Mouse (Mus musculus) limb, embryonic 12.5 days (tissue): ENCODE data around the gene Icam4. TPM values are rescaled to one million over a fixed set of nuclear protein-coding genes. Genes with fewer than 3 reads are reported as not detected.
"Not testable (repeated sequence)": the region's sequence is repeated elsewhere in the genome, so short reads cannot be mapped to it uniquely, and the experiment has no call there.

Experiments used
- ATAC-seq: fragments of 200-750 bp; cut with Nextera tagmentation; 2 replicates; pipeline ENCODE4 v1.8.0; 2017; ENCODE audit warnings: low read depth, moderate TSS enrichment; ENCODE audit not compliant: insufficient number of reproducible peaks, insufficient read depth, low FRiP score, low TSS enrichment
- H3K27ac ChIP-seq: fragments of 300-500 bp; sonication (generic); 2 replicates; pipeline ENCODE4 v1.5.1; 2016; ENCODE audit warnings: mild to moderate bottlenecking, moderate library complexity
- H3K27me3 ChIP-seq: fragments of 300-500 bp; sonication (generic); 2 replicates; pipeline ENCODE4 v1.6.1; 2016; ENCODE audit warnings: mild to moderate bottlenecking, moderate library complexity
- H3K36me3 ChIP-seq: fragments of 300-500 bp; sonication (generic); 2 replicates; pipeline ENCODE4 v1.6.1; 2016; ENCODE audit warnings: mild to moderate bottlenecking, moderate library complexity
- H3K4me1 ChIP-seq: fragments of 300-500 bp; sonication (generic); replicated peaks from 2 replicates; pipeline ENCODE4 v1.6.1; 2016
- H3K4me2 ChIP-seq: fragments of 300-500 bp; sonication (generic); 2 replicates; pipeline ENCODE4 v1.6.1; 2016; ENCODE audit warnings: mild to moderate bottlenecking, moderate library complexity
- H3K4me3 ChIP-seq: fragments of 300-500 bp; sonication (generic); replicated peaks from 2 replicates; pipeline ENCODE4 v1.5.1; 2016; ENCODE audit warnings: mild to moderate bottlenecking
- H3K9ac ChIP-seq: fragments of 300-500 bp; sonication (generic); replicated peaks from 2 replicates; pipeline ENCODE4 v1.6.1; 2016; ENCODE audit warnings: mild to moderate bottlenecking, moderate library complexity
- H3K9me3 ChIP-seq: fragments of 300-500 bp; sonication (generic); 2 replicates; pipeline ENCODE4 v1.6.1; 2016; ENCODE audit warnings: mild to moderate bottlenecking, moderate library complexity
- WGBS: fragments of 180-500 bp; shearing (Covaris S2); methylation state at CpG from one replicate; pipeline ENCODE4 v1.1.7; 2016; 5-methylcytosine and 5-hydroxymethylcytosine counted together
- polyA plus RNA-seq: library from polyadenylated mRNA; unstranded; fragments of >200 nt; fragmentation: Nextera tagmentation; extraction: Ambion mirVana; gene quantifications from 2 replicates; pipeline ENCODE4 v1.2.1, GENCODE M21; 2016

The Icam4 gene
- polyA plus RNA-seq, 1 experiment from 2014 or later: 2.5 TPM

GRCm38 (mm10) chr9:21036161-21036560, 7.0 kb downstream of the Icam4 start:
- H3K27me3 ChIP-seq: peaks cover 99% of the 10 kb centered on the region
- H3K9ac ChIP-seq: no peak overlapping the region
- no peak for ATAC-seq
- peaks cover 41% of the 10 kb centered on the region for H3K4me1 ChIP-seq
- H3K4me2 ChIP-seq: no peak overlapping the region; the same call in 1 of the 2 replicates
- 7% methylated on average over 20 of the region's 20 CpGs for WGBS
- H3K36me3 ChIP-seq: no peaks in the 10 kb centered on the region
- H3K27ac ChIP-seq: no peak overlapping the region
- no peak overlapping the region for H3K4me3 ChIP-seq
- H3K9me3 ChIP-seq: peaks cover 5% of the 10 kb centered on the region; the same call in 1 of the 2 replicates

GRCm38 (mm10) chr9:21036666-21037065, 7.5 kb downstream of the Icam4 start:
- peak overlapping the region; percentile 57; the same call in 1 of the 2 replicates for H3K9ac ChIP-seq

GRCm38 (mm10) chr9:21037481-21037891, 8.3 kb downstream of the Icam4 start:
- Histone ChIP-seq H3K4me1 (peaks cover 34% of the 10 kb centered on the region), H3K4me3 (peak overlapping the region; percentile 40), H3K4me2 (peak overlapping the region; percentile 65), H3K36me3 (no peaks in the 10 kb centered on the region), H3K27me3 (peaks cover 88% of the 10 kb centered on the region), H3K9me3 (peaks cover 5% of the 10 kb centered on the region; the same call in 1 of the 2 replicates), H3K27ac (no peak overlapping the region; the same call in 1 of the 2 replicates), H3K9ac (peak overlapping the region; percentile 57)
- WGBS: 2% methylated on average over 31 of the region's 31 CpGs
- no peak for ATAC-seq

More at GRCm38 (mm10) chr9:21036666-21037065, 7.5 kb downstream of the Icam4 start:
- Histone ChIP-seq H3K4me1 (peaks cover 41% of the 10 kb centered on the region), H3K36me3 (no peaks in the 10 kb centered on the region), H3K27ac (no peak overlapping the region), H3K4me3 (peak overlapping the region; percentile 40), H3K9me3 (peaks cover 5% of the 10 kb centered on the region; the same call in 1 of the 2 replicates), H3K27me3 (peaks cover 96% of the 10 kb centered on the region), H3K4me2 (peak overlapping the region; percentile 65)
- 3% methylated on average over 22 of the region's 22 CpGs for WGBS
- no peak for ATAC-seq

- H3K27ac ChIP-seq: no peak overlapping the region
- H3K36me3 ChIP-seq: no peaks in the 10 kb centered on the region
- no peak overlapping the region for H3K4me2 ChIP-seq
- WGBS: 70% methylated on average over 3 of the region's 3 CpGs
- peaks cover 17% of the 10 kb centered on the region for H3K4me1 ChIP-seq
- peaks cover 5% of the 10 kb centered on the region; the same call in 1 of the 2 replicates for H3K9me3 ChIP-seq
- peaks cover 66% of the 10 kb centered on the region for H3K27me3 ChIP-seq
- no peak overlapping the region for H3K9ac ChIP-seq
- no peak overlapping the region for H3K4me3 ChIP-seq
- no peak for ATAC-seq
Observed at GRCm38 (mm10) chr9:21039779-21040178, 10.6 kb downstream of the Icam4 start.

- Histone ChIP-seq H3K27me3 (peaks cover 51% of the 10 kb centered on the region), H3K36me3 (no peaks in the 10 kb centered on the region), H3K9me3 (peaks cover 5% of the 10 kb centered on the region; the same call in 1 of the 2 replicates), H3K4me1 (peaks cover 16% of the 10 kb centered on the region), H3K9ac (no peak overlapping the region), H3K4me3 (no peak overlapping the region), H3K27ac (no peak overlapping the region), H3K4me2 (no peak overlapping the region)
- no peak for ATAC-seq
- 50% methylated on average over 4 of the region's 4 CpGs for WGBS
Observed at GRCm38 (mm10) chr9:21041308-21041707, 12.1 kb downstream of the Icam4 start.

- Histone ChIP-seq H3K36me3 (no peaks in the 10 kb centered on the region), H3K27me3 (peaks cover 28% of the 10 kb centered on the region), H3K4me3 (no peak overlapping the region), H3K27ac (no peak overlapping the region), H3K4me1 (0 out of 2 replicates have a peak, but pooled peaks cover 2% of the 10 kb centered on the region), H3K9me3 (peaks cover 5% of the 10 kb centered on the region; the same call in 1 of the 2 replicates), H3K9ac (no peak overlapping the region), H3K4me2 (no peak overlapping the region)
- WGBS: 78% methylated on average over 4 of the region's 4 CpGs
- no peak for ATAC-seq
Observed at GRCm38 (mm10) chr9:21043563-21043962, 14.4 kb downstream of the Icam4 start.

- not testable (repeated sequence) for H3K9me3 ChIP-seq, H3K27ac ChIP-seq, ATAC-seq, H3K4me2 ChIP-seq, H3K9ac ChIP-seq, H3K36me3 ChIP-seq, H3K4me1 ChIP-seq, H3K4me3 ChIP-seq
- H3K27me3 ChIP-seq: peaks cover 16% of the 10 kb centered on the region
- 73% methylated on average over 1 of the region's 1 CpGs for WGBS
Observed at GRCm38 (mm10) chr9:21044785-21045184, 15.6 kb downstream of the Icam4 start.

GRCm38 (mm10) chr9:21045235-21045634, 16.1 kb downstream of the Icam4 start:
- H3K27me3 ChIP-seq: peaks cover 11% of the 10 kb centered on the region
- H3K27ac ChIP-seq: no peak overlapping the region
- H3K4me2 ChIP-seq: no peak overlapping the region
- no peaks in the 10 kb centered on the region; the same call in 1 of the 2 replicates for H3K9me3 ChIP-seq
- WGBS: 82% methylated on average over 3 of the region's 3 CpGs
- no peak for ATAC-seq
- no peak overlapping the region for H3K9ac ChIP-seq
- H3K4me3 ChIP-seq: no peak overlapping the region
- 0 out of 2 replicates have a peak, but pooled peaks cover 2% of the 10 kb centered on the region for H3K4me1 ChIP-seq
- H3K36me3 ChIP-seq: no peaks in the 10 kb centered on the region

- Histone ChIP-seq H3K4me2 (no peak overlapping the region), H3K36me3 (no peaks in the 10 kb centered on the region), H3K9ac (no peak overlapping the region), H3K4me3 (no peak overlapping the region), H3K9me3 (no peaks in the 10 kb centered on the region; the same call in 1 of the 2 replicates), H3K4me1 (no peaks in the 10 kb centered on the region), H3K27me3 (no peaks in the 10 kb centered on the region), H3K27ac (no peak overlapping the region)
- WGBS: 64% methylated on average over 10 of the region's 10 CpGs
- no peak for ATAC-seq
Observed at GRCm38 (mm10) chr9:21051578-21051977, 22.4 kb downstream of the Icam4 start.

GRCm38 (mm10) chr9:21062928-21063327, 33.8 kb downstream of the Icam4 start:
- Histone ChIP-seq H3K36me3 (peaks cover 51% of the 10 kb centered on the region), H3K9ac (no peak overlapping the region), H3K4me3 (no peak overlapping the region), H3K9me3 (no peaks in the 10 kb centered on the region), H3K27me3 (no peaks in the 10 kb centered on the region), H3K4me1 (no peaks in the 10 kb centered on the region), H3K4me2 (no peak overlapping the region), H3K27ac (no peak overlapping the region)
- 79% methylated on average over 2 of the region's 2 CpGs for WGBS
- no peak for ATAC-seq

GRCm38 (mm10) chr9:21067006-21067684, 38.0 kb downstream of the Icam4 start, which contains the start of gene Zglp1:
Zglp1 (minus strand) TSS chr9:21067093.
- H3K4me1 ChIP-seq: peaks cover 3% of the 10 kb centered on the region
- H3K9me3 ChIP-seq: no peaks in the 10 kb centered on the region
- H3K36me3 ChIP-seq: peaks cover 64% of the 10 kb centered on the region
- no peaks in the 10 kb centered on the region for H3K27me3 ChIP-seq
- no peak within 1 kb of the TSS for H3K4me3 ChIP-seq
- H3K9ac ChIP-seq: no peak within 1 kb of the TSS
- H3K4me2 ChIP-seq: no peak within 1 kb of the TSS
- 82% methylated on average over 27 of the region's 27 CpGs for whole genome bisulfite sequencing
- no peak within 1 kb of the TSS for H3K27ac ChIP-seq
- ATAC-seq: no peak
